Mouse (Mus musculus): Measurements from ENCODE around the gene U2af1l4.

- no peak for TF ChIP-seq CTCF (IDR thresholded peaks at IDR 0.05; ENCODE audit: low read depth, low read length)
- TF ChIP-seq GATA1 (IDR thresholded peaks at IDR 0.05; ENCODE audit: borderline replicate concordance, low read length) = no peak
- TF ChIP-seq POLR2AphosphoS5 (IDR thresholded peaks at IDR 0.05; ENCODE audit: insufficient replicate concordance, low read depth, low read length) = no peak
- no peak for TF ChIP-seq GATA2 (IDR thresholded peaks at IDR 0.05; ENCODE audit: borderline replicate concordance, low read depth, low read length)
- TF ChIP-seq TAL1 (conservative IDR thresholded peaks at IDR 0.05; ENCODE audit: low read depth, low read length) = no peak
These were observed 25.0 kb downstream of the U2af1l4 start for GRCm38 (mm10) chr7:30587842-30588667.
